Mouse (Mus musculus): ENCODE measurements around the gene Mpc1.

DNA sequence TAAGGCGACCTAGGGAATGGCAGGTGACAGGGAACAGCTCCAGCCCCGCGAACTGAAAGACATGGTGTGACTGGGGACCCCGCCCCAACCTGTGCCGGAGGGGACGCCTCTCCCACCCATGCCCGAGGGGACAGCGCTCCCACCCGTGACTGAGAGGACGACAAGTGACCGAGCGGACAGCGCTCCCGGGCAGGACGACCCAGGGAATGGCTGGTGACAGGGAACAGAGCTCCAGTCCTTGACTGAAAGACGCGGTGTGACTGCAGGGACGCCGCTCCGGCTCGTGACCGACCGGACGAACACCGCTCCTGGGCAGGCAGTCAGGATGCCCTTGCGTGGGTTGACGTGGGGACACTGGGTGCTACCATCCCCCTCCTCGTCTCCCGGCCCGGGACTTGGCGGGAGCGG is 1.6 kb downstream of the Mpc1 start:
- TF ChIP-seq CTCF (IDR thresholded peaks at IDR 0.05; ENCODE audit: extremely low read depth, insufficient read depth, insufficient read length, insufficient replicate concordance), result no peak
- no peak for TF ChIP-seq POLR2A (IDR thresholded peaks at IDR 0.05; ENCODE audit: low read depth, low read length)
